Mouse (Mus musculus): Measurements from ENCODE around the gene Themis. TPM values are rescaled to one million over a fixed set of nuclear protein-coding genes. Genes with fewer than 3 reads are reported as not detected.

Gene Themis
- total RNA-seq (2023) = under 1 TPM; 0.15 to 0.26 TPM

DNA sequence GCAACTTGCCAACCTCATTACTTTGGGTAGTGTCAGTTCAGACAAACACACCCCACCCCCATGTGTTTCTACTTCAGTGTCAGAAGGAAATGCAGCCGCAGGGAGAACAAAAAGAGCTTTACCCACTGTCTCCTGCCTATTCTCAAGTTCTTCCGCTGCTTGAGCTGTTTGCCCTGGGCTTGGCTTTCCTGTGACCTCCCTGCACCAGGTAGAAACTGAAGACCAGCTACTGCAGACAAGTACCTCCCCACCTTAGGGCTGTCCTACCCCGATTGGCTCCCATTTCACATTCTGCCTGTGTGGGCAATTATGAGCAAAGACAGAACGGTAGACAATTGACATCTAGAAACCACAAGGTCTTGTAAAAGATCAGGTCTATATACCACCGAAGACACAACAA is at the start of gene Themis:
TSS of gene Themis (plus strand) at position 100 of the 400 bp plus-strand sequence.

